Mouse (Mus musculus) heart, postnatal 25 days (tissue): ENCODE measurements at regions not wholly inside any gene's neighbourhood (a gene's known extent, or its start where the extent isn't known, plus 50 kb on each side); places are given as distances from the start of the nearest gene placed in this dataset.
A peak's percentile ranks its signal among the peaks of the same experiment; 100 is the strongest.

ENCODE experiments used
- DNase-seq: peaks from one replicate; pipeline ENCODE4 v3.0.0; 2022; ENCODE audit warnings: low spot score
- intact Hi-C: fragments of 180-260 bp; cut with DNase I; formaldehyde crosslinking; loops from one replicate; pipeline ENCODE4 v1.15.1; 2025

DNA sequence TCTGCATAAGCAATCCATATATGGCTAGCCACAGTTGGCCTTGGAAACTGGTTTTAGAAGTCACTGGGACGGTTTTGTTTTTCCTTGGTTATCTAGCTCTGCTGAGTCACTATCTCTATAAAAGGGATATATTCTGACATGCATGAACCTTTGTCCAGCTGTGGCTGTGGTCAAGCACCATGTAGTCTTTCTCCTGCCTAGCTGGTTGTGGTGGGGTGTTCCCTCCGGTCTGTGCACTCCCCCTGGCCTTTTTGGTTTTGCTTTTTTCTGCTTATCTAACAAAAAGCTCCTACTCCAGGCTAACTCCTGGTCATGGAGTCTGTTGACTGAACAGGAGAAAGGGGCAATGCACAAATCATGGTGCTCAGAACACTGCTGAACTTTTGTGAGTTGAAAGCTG is 125.7 kb upstream of the Jun start:
- intact Hi-C loops, result no loop called here
- DNase-seq, result no peak

DNA sequence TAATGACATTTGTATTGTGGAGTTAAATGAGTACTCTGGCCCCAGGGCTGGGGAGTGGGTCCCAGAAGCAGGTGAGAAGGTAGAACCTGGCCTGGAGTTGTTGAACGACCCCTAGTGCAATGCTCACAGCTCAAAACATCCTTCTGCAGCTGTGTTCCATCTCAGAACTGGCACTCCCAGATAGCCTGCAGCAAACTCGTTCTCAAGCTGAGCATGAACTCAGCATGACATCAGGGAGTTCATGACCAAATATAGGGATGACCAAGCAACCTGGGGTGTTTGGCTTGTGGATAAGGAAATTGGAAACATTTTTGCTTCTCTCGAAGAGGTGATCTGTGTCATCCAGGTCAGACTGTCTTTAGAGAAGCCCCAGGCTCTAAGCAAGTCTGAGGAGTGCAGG is 126.4 kb upstream of the Jun start:
- intact Hi-C loops, result no loop called here
- no peak for DNase-seq

DNA sequence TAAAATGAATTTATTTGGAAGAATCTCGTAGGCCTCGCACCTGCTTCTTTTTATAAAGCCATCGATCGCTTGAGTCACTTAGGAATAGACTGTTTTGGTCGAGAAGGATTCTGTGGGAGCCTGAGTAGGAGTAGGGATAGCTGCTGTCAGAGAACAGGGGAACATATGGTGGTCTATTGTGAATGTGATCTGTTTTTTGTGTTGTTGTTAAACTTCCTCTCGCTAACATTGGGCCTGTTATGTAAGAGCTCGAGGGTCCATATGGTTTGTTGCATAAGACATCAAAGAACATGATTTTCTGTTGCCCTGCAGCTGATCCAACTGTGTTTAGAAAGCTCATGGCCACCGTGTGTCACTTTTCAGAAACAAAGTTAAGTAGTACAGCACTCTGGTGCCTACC is 126.9 kb upstream of the Jun start:
- intact Hi-C loops, result no loop called here
- no peak for DNase-seq

DNA sequence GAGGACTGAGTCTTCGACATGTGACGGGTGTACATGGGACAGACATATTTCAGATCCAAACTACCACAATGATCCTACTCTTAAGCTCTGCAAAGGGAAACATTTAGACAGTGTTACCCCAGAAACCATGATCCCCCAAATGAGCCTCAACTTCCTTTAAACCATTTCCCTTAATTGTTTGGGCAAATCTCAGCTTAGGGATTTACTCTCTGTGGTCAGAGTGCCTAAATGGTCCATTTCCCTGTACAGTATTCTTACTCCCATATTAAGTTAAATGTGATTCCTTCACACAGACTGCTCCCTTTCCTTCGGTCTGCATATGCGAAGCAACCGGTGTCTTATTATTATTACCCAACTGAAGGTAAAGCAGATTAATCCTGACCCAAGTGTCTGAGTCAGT is 128.4 kb upstream of the Jun start:
- no peak for DNase-seq
- intact Hi-C loops, result no loop called here

GRCm38 (mm10) chr4:95180999-95181398 is 129.0 kb upstream of the Jun start:
- DNase-seq, result no peak
- intact Hi-C loops, result no loop called here

GRCm38 (mm10) chr4:95184180-95184579 is 132.2 kb upstream of the Jun start:
- intact Hi-C loops, result no loop called here
- no peak for DNase-seq

DNA sequence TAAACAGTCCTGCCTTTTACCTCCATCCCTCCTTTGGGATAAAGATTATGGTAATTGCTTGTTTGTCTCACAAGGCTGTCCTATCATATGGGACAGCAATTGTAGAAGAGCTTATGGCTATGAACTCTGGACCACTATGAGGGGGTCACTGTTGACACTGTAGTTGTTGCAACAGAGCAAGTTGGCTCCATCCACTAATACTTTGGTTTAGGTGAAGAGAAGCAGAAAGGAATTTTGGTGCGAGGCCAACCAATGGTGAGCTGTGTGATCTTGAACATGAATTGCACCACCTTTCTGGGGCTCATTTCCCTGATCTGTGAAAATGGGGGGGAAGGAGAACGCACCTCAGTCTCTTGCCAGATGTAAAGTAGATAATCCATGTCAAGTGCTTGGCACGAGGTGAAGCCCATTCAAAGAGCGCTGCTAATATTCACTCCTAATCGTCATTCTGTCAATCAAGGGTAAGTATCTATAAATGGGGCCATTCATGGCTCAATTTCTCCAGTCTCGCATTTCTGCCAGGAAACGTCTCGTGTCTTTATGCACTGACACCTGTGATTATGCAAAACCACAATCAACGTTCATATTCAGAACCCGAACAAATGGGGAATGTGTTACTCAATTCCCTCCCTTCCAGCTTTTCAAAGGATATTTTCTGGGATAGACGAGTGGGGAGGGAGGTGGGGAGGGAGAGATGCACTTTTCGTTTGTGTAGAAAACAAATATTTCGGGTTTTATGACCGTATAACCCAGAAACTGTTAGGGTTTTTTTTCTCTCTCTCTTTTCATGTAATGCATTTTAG is 133.3 kb upstream of the Jun start:
- intact Hi-C loops, result no loop called here
- DNase-seq, result no peak

GRCm38 (mm10) chr4:95185916-95186200 is 133.8 kb upstream of the Jun start:
- no peak for DNase-seq
- intact Hi-C loops, result no loop called here

- intact Hi-C loops, result no loop called here
- no peak for DNase-seq
These were observed 136.1 kb upstream of the Jun start for GRCm38 (mm10) chr4:95188107-95188506.

DNA sequence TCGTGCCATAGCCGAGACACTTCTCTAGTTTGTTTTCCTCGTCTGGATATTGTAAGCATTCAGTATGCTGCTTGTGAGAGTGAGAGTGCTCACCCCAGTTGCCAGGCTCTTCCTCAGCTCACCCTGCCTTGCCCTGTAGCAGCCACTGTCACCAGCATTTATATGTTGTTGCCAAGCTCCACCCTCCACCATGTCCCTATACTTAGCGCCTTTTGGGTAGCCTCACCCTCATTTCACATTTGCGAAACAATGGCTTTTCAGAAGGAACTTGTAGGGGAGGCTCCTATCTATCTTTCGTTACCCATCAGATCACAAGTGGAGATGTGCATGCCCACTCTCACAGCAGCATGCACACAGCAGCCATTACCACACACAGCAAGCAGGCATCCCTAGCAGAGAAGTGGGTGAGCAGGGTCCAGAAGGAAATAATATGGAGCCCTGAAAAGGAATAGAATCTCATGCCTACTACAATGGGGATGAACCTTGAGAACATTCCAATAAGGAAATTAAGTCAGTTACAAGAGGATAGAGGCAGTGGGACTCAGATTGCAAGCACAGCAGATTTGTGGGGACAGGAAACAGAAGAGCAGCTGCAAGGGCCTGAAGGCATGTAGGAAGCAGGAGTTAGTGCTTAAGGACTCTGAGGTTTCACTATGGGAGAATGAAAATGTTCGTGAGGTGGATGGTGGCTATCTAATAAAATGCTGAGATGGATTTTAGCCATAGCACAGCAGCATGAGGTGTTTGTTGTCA is 139.8 kb upstream of the Jun start:
- no peak for DNase-seq
- intact Hi-C loops, result no loop called here

DNA sequence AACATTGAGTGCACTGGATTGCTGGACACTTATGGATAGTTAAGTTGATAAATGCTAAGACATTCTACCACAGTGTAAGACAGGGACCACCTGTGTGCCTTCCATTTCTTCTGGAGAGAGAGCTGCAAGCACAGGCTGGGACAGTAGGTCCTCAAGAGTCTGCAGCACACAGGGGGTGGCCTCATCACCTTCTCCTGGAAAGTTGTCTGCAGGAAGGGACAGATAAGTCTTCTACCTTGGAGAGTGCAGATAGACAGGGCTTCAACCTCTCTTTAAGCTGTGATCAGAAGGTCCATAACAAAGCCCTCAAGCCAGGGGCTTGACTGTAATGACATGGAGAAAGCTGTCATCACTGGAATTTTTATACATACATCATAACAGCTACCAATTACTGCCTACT is 140.5 kb upstream of the Jun start:
- intact Hi-C loops, result no loop called here

DNA sequence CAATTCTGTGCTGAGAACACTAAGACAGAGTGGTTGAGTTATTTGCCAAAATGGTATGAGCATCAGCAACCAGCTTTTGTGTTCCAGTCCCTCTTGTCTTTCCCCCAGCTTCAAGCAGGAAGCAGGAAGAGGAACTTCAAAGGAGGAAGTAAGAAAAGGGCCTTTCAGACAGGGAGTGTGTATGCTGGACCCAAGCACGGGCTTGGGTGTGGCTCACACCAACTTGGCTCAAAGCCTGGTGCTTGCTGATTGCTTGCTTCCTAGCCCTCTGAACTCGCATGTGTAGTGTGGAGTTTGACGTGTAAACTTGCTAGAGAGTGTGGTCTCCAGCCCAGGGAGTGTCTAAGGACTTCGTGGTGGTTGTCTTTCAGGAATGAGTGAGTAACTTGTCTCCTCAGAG is 141.0 kb upstream of the Jun start:
- intact Hi-C loops, result no loop called here
- DNase-seq, result peak; percentile 58

More for the DNA sequence above, 140.5 kb upstream of the Jun start:
- DNase-seq, result no peak

DNA sequence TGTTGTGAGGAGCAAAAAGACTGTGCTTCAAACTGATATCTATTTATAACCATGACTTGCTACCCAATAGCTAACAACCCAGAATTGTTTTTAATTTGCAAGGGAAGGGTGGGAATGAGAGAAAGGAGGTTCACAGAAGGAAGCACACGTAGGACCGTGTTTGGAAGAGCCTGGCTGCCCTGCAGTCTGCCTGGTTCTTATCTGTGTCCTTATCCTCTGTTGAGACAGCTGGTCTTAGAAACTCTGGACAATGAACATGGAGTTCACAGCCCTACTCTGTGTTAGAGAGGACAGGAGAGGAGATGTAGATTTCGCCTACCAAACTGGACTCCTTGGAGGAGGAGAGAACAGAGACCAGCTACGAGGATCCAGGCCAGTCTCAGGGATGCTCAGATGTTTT is 141.5 kb upstream of the Jun start:
- DNase-seq, result no peak
- intact Hi-C loops, result no loop called here

GRCm38 (mm10) chr4:95194621-95195455 is 142.8 kb upstream of the Jun start:
- intact Hi-C loops, result no loop called here
- no peak for DNase-seq

- intact Hi-C loops, result no loop called here
- no peak for DNase-seq
These were observed 144.1 kb upstream of the Jun start for GRCm38 (mm10) chr4:95196106-95196505.

DNA sequence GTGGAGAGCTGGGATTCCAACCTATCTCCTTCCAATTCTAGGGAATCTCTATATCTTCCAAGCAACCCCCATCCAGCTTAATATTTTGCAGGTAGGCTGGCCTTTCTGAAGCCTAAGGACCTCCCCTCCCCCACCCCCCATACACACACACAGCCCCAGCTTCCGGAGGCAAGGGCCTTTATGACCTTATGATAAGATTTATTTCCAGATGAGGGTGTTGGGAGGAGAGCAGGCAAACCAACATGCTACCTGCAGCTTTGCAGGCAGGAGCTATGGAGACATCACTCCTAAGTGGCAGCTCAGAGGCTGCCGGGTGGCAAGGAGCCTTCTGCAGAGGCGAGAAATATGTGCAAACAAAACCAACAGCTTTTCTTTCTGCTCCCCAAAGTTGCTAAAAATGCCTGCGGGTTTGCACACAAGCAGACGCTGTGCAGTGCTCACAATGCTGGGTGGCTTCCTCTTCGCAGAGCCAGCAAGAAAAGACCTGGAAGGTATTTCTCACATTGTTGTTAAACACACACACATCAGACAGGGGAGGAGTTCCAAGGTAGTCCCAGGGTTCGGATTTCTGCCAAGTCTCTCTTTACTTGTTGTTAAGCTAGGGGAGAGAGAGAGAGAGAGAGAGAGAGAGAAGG is 145.2 kb upstream of the Jun start:
- DNase-seq, result no peak
- intact Hi-C loops, result no loop called here

GRCm38 (mm10) chr4:95199394-95199793 is 147.4 kb upstream of the Jun start:
- intact Hi-C loops, result no loop called here

DNA sequence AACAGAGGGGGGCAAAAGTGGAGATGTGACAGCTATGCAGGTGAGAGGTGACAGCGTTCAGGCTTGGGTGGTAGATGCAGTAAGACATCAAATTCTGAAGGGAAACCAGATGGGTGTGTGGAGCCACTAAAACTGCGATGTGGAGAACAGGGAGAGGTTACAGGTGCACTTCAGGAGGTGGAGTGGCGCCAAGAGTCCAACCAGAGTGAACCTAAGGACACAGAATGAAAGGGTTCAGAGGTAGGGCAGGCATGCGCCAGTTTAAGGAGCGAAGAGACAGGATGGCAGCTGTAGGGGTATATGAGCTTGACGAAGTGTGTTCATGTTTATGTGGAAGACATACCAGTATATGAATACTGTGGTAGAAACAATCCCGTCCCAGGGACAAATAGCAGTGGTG is 148.1 kb upstream of the Jun start:
- intact Hi-C loops, result no loop called here
- no peak for DNase-seq

More at GRCm38 (mm10) chr4:95199394-95199793, 147.4 kb upstream of the Jun start:
- DNase-seq, result no peak

DNA sequence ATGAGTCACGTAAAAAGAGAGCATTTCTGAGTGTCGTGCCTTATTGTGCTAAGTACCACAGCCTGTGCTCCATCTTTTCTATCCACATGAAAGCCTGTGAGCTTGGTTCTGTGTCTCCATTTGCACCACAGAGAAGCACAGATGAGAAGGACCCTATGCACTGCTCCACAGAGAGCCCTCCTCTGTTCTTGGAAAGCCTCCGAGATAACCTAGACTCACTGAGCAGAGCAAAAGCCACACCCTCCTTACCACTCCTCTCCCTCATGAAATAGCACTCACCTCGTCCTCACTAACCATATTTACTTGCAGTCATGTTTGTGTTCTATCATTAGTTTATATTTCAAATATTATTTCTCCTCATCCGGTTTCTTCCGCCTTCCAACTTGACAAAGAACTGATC is 150.5 kb upstream of the Jun start:
- intact Hi-C loops, result no loop called here
- no peak for DNase-seq

DNA sequence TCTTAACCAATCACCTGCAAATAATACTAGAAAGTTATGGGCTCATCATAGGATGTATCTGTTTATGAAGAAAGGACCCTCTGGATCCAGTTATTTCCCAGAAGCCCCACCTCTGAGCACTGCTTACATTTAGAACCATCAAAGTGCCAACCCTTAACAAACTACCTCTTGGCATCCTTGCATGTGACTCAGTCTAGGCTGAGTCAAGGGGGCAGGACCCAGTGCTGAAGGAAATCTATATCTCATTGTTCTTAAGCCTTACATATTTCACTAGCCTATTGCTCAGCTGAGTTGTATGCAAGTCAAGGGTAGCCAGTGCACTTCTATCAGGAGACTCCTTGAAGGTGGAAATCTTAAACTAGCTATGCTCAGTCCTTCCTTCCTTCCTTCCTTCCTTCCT is 151.6 kb upstream of the Jun start:
- no peak for DNase-seq
- intact Hi-C loops, result no loop called here

GRCm38 (mm10) chr4:95205372-95205771 is 153.3 kb upstream of the Jun start:
- intact Hi-C loops, result no loop called here
- DNase-seq, result no peak
